Mouse (Mus musculus): ENCODE measurements at regions not wholly inside any gene's neighbourhood (a gene's known extent, or its start where the extent isn't known, plus 50 kb on each side); places are given as distances from the start of the nearest gene placed in this dataset.

DNA sequence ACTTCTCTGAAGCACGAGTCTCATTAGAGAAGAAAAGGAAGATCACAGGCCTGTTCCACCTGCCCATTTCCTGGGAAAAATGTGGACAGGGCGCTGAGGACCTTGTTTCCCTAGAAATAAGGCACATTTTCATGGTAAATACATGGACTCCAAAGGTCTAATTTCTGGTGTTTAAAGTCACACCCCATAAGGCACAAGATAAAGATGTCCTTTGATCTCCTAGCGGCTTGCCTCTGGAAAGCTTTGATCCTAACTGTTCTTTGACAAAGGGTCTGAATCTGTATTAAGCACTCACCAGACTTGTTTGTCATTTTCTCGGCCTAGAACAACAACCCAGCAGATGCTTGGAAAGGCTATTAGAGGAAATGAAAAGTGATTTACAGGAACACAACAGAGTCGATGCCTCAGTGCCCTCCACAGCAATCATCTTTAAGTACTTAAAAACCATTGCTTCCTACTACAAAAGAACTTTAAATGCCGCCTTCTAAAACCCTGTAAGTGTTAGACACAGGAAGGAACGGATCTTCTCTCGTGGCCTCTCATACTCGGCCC lies 168.3 kb upstream of the Plxnc1 start:
- Histone ChIP-seq H3K36me3 (ENCODE audit: insufficient read depth, low read length) (no peaks in the 10 kb centered on the region), H3K27ac (no peak overlapping the region), H3K4me3 (ENCODE audit: low read length) (no peak overlapping the region), H3K9me3 (ENCODE audit: low read length) (no peaks in the 10 kb centered on the region), H3K4me1 (ENCODE audit: insufficient read depth, low read length) (0 out of 2 replicates have a peak, but pooled peaks cover 4% of the 10 kb centered on the region), H3K27me3 (ENCODE audit: insufficient read depth, low read length) (no peaks in the 10 kb centered on the region), H3K4me2 (ENCODE audit: low read depth, low read length) (no peak overlapping the region), H3K9ac (replicated peaks; ENCODE audit: low read length) (no peak overlapping the region)
- no peak for DNase-seq (ENCODE audit: low spot score)
- no peak for ATAC-seq
- no peak for TF ChIP-seq CTCF (IDR thresholded peaks at IDR 0.05; ENCODE audit: low read depth)
- 60% methylated on average over 9 of the region's 9 CpGs for WGBS

GRCm38 (mm10) chr10:95112231-95112774 lies 167.7 kb upstream of the Plxnc1 start:
- TF ChIP-seq CTCF (IDR thresholded peaks at IDR 0.05; ENCODE audit: low read depth), result peak; percentile 63
- Histone ChIP-seq H3K4me1 (ENCODE audit: insufficient read depth, low read length) (0 out of 2 replicates have a peak, but pooled peaks cover under 1% of the 10 kb centered on the region), H3K27ac (no peak overlapping the region), H3K9me3 (ENCODE audit: low read length) (no peaks in the 10 kb centered on the region), H3K36me3 (ENCODE audit: insufficient read depth, low read length) (no peaks in the 10 kb centered on the region), H3K27me3 (ENCODE audit: insufficient read depth, low read length) (no peaks in the 10 kb centered on the region), H3K9ac (replicated peaks; ENCODE audit: low read length) (no peak overlapping the region), H3K4me3 (ENCODE audit: low read length) (no peak overlapping the region), H3K4me2 (ENCODE audit: low read depth, low read length) (no peak overlapping the region)
- WGBS, result 74% methylated on average over 14 of the region's 14 CpGs
- no peak for DNase-seq (ENCODE audit: low spot score)
- no peak for ATAC-seq

DNA sequence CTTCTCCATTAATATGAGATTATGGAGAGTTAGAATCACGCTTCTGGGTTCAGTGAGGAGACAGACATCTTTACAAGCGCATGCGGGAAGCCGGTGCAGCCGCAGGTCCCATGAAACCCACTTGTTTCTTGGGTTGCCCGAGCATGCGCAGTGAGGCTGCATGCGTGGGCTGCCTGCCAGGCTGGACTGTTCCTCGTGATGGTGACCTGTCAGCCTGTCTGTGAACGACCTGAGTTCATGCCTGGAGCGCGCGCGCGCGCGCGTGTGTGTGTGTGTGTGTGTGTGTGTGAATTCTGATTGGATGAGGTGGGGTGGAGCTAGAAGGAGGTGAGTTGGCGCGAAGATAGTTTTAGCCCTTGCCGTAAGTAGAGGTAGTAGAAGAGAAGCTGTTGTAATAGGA lies 166.2 kb upstream of the Plxnc1 start:
- Histone ChIP-seq H3K27ac (no peak overlapping the region), H3K9ac (replicated peaks; ENCODE audit: low read length) (no peak overlapping the region), H3K36me3 (ENCODE audit: insufficient read depth, low read length) (no peaks in the 10 kb centered on the region), H3K4me2 (ENCODE audit: low read depth, low read length) (no peak overlapping the region), H3K4me3 (ENCODE audit: low read length) (no peak overlapping the region), H3K9me3 (ENCODE audit: low read length) (no peaks in the 10 kb centered on the region), H3K27me3 (ENCODE audit: insufficient read depth, low read length) (no peaks in the 10 kb centered on the region), H3K4me1 (ENCODE audit: insufficient read depth, low read length) (no peaks in the 10 kb centered on the region)
- DNase-seq (ENCODE audit: low spot score) (no peak), ATAC-seq (no peak)
- no peak for TF ChIP-seq CTCF (IDR thresholded peaks at IDR 0.05; ENCODE audit: low read depth)
- 88% methylated on average over 21 of the region's 21 CpGs for WGBS

DNA sequence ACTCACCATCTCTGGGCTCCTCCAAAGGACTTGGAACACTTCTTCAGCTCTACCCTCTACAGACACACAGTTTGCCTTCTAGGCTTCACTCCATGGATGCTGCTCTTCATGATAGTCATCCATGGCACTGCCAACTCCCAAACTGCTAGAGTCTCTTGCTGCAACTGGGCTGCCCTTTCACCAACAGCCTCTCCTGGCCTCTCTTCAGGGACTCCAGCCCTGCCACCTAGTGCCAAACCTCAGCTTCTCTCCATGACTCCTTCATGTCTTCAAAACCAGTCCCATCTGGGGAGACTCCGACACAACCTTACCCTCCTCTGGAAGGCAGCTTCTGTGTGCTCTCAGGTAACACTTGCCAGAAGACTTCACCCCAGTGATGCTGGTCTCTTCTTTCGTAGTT lies 164.9 kb upstream of the Plxnc1 start:
- Histone ChIP-seq H3K4me2 (ENCODE audit: low read depth, low read length) (no peak overlapping the region), H3K9ac (replicated peaks; ENCODE audit: low read length) (no peak overlapping the region), H3K4me1 (ENCODE audit: insufficient read depth, low read length) (no peaks in the 10 kb centered on the region), H3K36me3 (ENCODE audit: insufficient read depth, low read length) (no peaks in the 10 kb centered on the region), H3K9me3 (ENCODE audit: low read length) (no peaks in the 10 kb centered on the region), H3K27ac (no peak overlapping the region), H3K27me3 (ENCODE audit: insufficient read depth, low read length) (no peaks in the 10 kb centered on the region), H3K4me3 (ENCODE audit: low read length) (no peak overlapping the region)
- 86% methylated on average over 2 of the region's 2 CpGs for WGBS
- no peak for TF ChIP-seq CTCF (IDR thresholded peaks at IDR 0.05; ENCODE audit: low read depth)
- ATAC-seq (no peak), DNase-seq (ENCODE audit: low spot score) (no peak)

GRCm38 (mm10) chr10:95107532-95108251 lies 163.1 kb upstream of the Plxnc1 start:
- ATAC-seq (no peak), DNase-seq (ENCODE audit: low spot score) (no peak)
- Histone ChIP-seq H3K9me3 (ENCODE audit: low read length) (no peaks in the 10 kb centered on the region), H3K27ac (no peak overlapping the region), H3K36me3 (ENCODE audit: insufficient read depth, low read length) (no peaks in the 10 kb centered on the region), H3K4me2 (ENCODE audit: low read depth, low read length) (no peak overlapping the region), H3K4me3 (ENCODE audit: low read length) (no peak overlapping the region), H3K4me1 (ENCODE audit: insufficient read depth, low read length) (no peaks in the 10 kb centered on the region), H3K27me3 (ENCODE audit: insufficient read depth, low read length) (no peaks in the 10 kb centered on the region), H3K9ac (replicated peaks; ENCODE audit: low read length) (no peak overlapping the region)
- 24% methylated on average over 3 of the region's 3 CpGs for WGBS
- TF ChIP-seq CTCF (IDR thresholded peaks at IDR 0.05; ENCODE audit: low read depth), result no peak

DNA sequence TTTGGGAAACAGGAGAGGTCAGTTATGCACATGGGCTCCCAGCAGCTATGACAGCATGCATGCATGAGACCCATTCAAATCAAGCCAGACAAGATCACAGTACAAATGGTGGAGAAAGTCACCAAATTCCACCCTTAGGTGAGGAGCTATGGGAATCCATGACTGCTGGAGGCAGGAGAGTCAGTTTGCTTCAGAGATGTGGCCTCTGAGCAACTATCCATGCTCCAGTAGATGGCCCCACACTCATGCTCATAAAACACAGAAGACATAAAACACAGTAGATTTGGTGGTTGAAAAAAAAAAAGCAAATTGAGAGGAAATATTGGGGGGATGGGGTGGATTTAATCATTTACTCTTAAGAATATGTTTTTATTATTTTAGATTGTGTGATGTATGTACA lies 159.2 kb upstream of the Plxnc1 start:
- DNase-seq (ENCODE audit: low spot score) (peak; percentile 58), ATAC-seq (no peak)
- no peak overlapping the region for H3K27ac ChIP-seq
- peak; percentile 66 for TF ChIP-seq CTCF (IDR thresholded peaks at IDR 0.05; ENCODE audit: low read depth)
- H3K4me1 ChIP-seq (ENCODE audit: insufficient read depth, low read length), result no peaks in the 10 kb centered on the region
- no peak overlapping the region for H3K9ac ChIP-seq (replicated peaks; ENCODE audit: low read length)
- H3K4me3 ChIP-seq (ENCODE audit: low read length), result no peak overlapping the region
- H3K4me2 ChIP-seq (ENCODE audit: low read depth, low read length), result no peak overlapping the region
- H3K9me3 ChIP-seq (ENCODE audit: low read length), result no peaks in the 10 kb centered on the region
- H3K36me3 ChIP-seq (ENCODE audit: insufficient read depth, low read length), result no peaks in the 10 kb centered on the region
- no peaks in the 10 kb centered on the region for H3K27me3 ChIP-seq (ENCODE audit: insufficient read depth, low read length)

DNA sequence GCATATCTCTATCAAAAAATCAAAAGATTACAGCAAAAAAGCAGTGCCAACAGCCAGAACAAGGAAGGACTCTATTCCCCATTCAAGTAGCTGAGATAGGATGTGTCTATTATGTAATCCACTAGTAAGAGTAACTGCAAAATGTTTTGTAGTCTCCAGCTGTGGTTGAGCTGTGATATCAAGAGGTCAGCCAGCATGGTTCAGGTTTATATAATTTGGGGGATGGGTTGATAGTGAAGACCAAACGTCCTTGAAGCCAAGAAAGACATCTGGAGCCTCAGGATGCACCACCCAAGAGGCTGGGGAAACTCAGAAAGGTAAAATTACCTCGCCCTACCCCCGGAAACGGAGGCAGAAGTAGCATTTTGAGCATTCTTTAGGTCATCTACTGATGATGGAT lies 158.3 kb upstream of the Plxnc1 start:
- H3K4me1 ChIP-seq (ENCODE audit: insufficient read depth, low read length), result no peaks in the 10 kb centered on the region
- no peak overlapping the region for H3K9ac ChIP-seq (replicated peaks; ENCODE audit: low read length)
- 74% methylated on average over 4 of the region's 4 CpGs for WGBS
- H3K36me3 ChIP-seq (ENCODE audit: insufficient read depth, low read length), result no peaks in the 10 kb centered on the region
- H3K4me3 ChIP-seq (ENCODE audit: low read length), result no peak overlapping the region
- H3K27me3 ChIP-seq (ENCODE audit: insufficient read depth, low read length), result no peaks in the 10 kb centered on the region
- no peak overlapping the region for H3K4me2 ChIP-seq (ENCODE audit: low read depth, low read length)
- ATAC-seq (no peak), DNase-seq (ENCODE audit: low spot score) (no peak)
- no peak overlapping the region for H3K27ac ChIP-seq
- TF ChIP-seq CTCF (IDR thresholded peaks at IDR 0.05; ENCODE audit: low read depth), result no peak
- H3K9me3 ChIP-seq (ENCODE audit: low read length), result no peaks in the 10 kb centered on the region

Measured in hindbrain, postnatal 0 days (tissue).